Mouse (Mus musculus) kidney, adult 2 months (tissue): ENCODE results near the gene Sgce.

Experiments
- CTCF ChIP-seq: fragments of 200-500 bp; conservative IDR thresholded peaks from 2 replicates; pipeline ENCODE4 v1.5.1; 2011; ENCODE audit warnings: low read depth, mild to moderate bottlenecking, control low read depth, low read length, moderate library complexity, mixed read lengths; ENCODE audit not compliant: insufficient read depth, insufficient read length
- POLR2A ChIP-seq: fragments of 200-500 bp; IDR thresholded peaks from one replicate; pipeline ENCODE4 v1.6.1; 2011; ENCODE audit warnings: low read depth, low read length, control low read depth

GRCm38 (mm10) chr6:4655924-4656323, 91.1 kb downstream of the Sgce start:
- TF ChIP-seq CTCF (no peak), POLR2A (no peak)
